Mouse (Mus musculus) layer of hippocampus, adult 2 months (tissue): ENCODE measurements at regions not wholly inside any gene's neighbourhood (a gene's known extent, or its start where the extent isn't known, plus 50 kb on each side); places are given as distances from the start of the nearest gene placed in this dataset.

ENCODE experiments used
- DNase-seq, 2 experiments: peaks; one replicate each; pipeline ENCODE4 v3.0.0; 2022; ENCODE audit warnings: low spot score in 2 of 2
- H3K27ac ChIP-seq: fragments of 200-600 bp; 2 replicates; pipeline ENCODE4 v1.8.1; 2022
- H3K4me3 ChIP-seq: fragments of 200-600 bp; 2 replicates; pipeline ENCODE4 v1.8.1; 2022; ENCODE audit warnings: mild to moderate bottlenecking
- CTCF ChIP-seq: fragments of 200-600 bp; conservative IDR thresholded peaks from 2 replicates; pipeline ENCODE4 v1.8.1; 2022; ENCODE audit warnings: antibody characterized with exemption, mild to moderate bottlenecking, moderate library complexity

DNA sequence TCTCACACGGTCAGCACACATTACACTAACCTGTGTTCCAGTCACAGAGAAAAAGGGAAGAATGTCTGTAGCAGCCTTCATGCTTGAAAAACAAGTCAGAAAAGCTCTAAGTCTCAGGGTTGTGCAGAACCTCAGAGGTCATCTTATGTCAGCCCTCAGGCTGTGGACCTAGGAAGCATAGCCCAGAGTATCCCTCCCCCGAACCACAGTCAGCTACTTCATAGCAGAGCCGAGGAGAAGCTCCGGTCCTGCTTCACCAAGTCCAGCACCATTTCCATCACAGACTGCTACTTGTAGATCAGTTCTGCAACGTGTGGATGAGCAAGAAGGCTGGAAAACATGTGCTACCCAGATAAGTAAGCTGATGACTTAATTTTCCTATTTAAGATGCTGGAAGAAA, 122.1 kb upstream of the Mylip start:
- Histone ChIP-seq H3K27ac (peak overlapping the region; percentile 54; the same call in 1 of the 2 replicates), H3K4me3 (no peak overlapping the region)
- peak in 1 of 2 experiments; percentile 63 for DNase-seq
- TF ChIP-seq CTCF = no peak

DNA sequence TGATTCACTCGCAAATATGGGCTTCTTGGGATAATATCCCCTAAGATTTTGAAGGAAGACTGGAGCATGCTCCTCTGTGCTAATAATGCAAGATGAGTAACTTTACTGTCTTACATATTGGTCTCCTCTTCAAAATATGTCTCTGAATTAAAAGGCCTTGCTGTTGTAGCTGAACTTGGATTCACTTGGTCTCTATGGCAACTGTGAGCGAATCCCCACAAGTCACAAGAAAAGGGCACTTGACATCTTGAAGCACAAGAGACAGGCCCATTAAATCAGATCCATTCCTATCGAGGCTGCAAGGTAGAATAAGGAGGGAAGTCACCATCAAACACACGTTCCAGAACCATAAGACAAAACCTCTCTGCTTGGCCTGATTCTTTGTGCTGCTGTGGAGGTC, 121.6 kb upstream of the Mylip start:
- H3K27ac ChIP-seq = peak overlapping the region; percentile 54; the same call in 1 of the 2 replicates
- no peak for TF ChIP-seq CTCF
- no peak overlapping the region for H3K4me3 ChIP-seq
- DNase-seq = no peak

DNA sequence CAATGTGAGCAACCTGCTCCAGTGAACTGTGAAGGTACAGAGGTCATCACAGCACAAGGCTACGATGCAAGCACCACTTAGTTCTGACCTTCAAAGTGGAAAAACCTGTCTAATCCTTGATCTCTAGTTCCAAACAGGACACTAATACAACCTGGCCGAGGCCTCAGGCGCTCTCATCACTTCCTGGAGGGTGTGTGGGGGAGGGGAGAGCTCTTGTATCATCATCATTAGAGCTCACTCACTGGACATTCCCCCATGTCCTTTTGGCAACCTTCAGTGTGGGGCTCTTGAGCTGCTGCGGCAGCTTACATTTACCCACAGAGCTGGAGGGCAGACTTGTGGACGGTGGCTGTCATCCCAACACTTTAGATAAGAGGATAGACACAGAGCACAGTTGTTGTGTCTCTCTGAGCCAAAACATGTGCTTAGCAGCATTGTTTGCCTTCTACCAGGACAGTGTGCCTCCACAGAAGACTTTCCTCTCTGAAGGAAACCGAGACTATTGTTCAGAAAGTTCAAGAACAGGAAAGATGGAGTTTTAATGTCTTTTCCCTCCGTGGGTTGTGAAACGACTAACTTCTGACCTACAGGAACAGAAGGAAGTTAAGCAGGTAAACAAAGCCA, 115.2 kb upstream of the Mylip start:
- Histone ChIP-seq H3K4me3 (no peak overlapping the region), H3K27ac (no peak overlapping the region)
- no peak for TF ChIP-seq CTCF
- no peak for DNase-seq

DNA sequence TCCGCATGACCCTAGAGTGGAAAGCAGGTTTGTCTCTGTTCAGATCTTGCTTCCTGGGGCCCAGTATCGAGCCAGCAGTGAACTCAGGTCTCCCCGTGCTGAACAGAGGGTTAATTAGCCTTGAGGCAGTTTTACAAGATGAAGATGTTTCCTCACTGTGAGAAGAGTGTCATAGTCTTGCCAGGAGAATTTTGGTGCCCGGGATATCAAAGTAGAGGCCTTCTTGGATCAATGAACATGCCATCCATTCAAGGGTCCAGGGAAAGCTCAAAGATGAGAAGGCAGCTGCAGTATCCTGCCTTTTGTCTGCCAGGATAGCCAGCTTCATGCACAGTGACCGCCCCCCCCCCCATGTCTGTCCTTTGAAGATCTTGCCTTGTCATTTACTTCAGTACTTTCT, 114.2 kb upstream of the Mylip start:
- no peak overlapping the region for H3K27ac ChIP-seq
- no peak for DNase-seq
- H3K4me3 ChIP-seq = no peak overlapping the region
- TF ChIP-seq CTCF = no peak

DNA sequence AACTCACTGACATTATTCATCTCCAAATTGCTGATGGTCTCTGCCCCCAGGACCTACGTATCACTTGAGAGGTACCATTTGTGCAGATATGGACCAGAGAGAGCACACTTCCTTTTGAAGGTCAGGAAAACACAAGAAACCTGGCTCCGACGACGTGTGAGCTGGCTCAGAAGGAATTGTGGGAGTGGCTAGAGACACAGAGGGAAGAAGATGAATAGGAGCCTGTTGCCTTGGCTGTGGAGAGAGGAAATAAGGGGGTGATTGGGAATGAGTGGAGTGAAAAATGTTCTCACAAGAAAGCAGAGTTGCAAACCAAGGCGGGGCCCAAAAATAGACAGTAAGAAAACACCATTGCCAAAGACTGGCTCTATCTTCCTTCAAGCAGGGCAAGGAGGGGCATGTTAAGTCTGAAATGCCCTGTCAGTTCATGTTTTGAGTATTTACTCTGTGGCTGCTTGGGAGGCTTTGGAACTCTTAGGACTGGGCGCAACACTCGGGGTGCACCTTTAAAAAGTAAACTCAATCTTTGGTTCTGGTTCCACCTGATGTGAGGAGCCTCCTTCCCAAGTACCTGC, 111.6 kb upstream of the Mylip start:
- TF ChIP-seq CTCF = no peak
- Histone ChIP-seq H3K27ac (no peak overlapping the region), H3K4me3 (no peak overlapping the region)
- DNase-seq = no peak

DNA sequence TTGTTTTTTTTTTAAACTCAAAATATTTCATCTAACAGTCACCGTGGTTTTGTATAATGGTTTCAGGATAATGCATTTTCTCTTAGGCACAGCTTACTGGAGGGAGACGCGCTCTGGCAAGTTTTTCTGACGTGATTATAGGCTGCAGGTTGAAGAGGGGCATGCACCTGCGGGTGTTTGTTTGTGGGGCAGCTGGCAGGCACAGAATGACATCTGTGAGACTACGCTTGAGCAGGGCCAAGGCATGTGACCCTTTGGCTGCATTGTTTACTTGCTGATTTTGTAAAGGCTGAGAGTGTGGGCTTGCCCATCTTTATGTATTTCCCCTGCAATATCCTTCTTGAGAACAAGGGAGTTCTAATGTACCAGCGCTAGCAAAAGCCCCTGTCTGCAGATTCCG, 108.4 kb upstream of the Mylip start:
- TF ChIP-seq CTCF = no peak

DNA sequence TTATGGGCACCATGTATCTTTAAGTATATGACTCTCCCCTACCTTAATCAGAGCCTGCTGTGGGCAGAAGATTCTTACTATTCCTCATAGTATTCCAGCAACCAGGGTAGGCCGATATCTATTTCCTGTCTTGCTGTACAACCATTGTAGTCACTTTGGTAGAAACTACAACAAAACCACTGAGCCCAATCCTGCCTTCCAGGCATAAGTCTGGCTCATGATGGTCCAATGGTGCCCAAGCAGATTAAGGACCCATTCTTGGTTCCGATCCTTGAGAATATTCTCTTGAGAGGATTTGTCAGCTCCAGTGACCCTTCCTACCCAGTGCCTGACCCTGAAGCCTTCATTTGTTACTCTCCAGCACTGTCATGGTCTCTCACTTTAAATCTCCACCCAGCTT, 102.9 kb upstream of the Mylip start:
- DNase-seq = no peak
- TF ChIP-seq CTCF = no peak
- Histone ChIP-seq H3K4me3 (no peak overlapping the region), H3K27ac (no peak overlapping the region)

More for the DNA sequence above, 108.4 kb upstream of the Mylip start:
- Histone ChIP-seq H3K27ac (no peak overlapping the region), H3K4me3 (no peak overlapping the region)
- no peak for DNase-seq

DNA sequence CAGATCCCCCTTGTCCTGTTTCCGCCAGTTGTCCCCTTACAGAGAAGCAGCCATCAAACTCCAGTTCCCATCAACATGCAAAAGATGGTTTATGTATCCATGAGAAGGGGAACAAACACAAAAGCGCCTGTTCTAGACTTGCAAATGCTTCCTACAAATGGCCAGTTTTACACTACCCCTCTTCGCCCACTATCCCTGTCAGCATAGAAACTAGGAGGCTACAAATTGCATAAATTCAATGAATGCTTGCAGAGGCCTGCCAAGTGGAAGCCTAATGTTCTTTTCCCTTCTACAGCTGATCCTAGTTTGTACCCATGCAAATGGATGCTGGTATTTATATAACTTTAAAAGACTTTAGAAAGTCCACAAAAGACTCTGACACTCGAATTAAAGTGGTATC, 102.3 kb upstream of the Mylip start:
- H3K27ac ChIP-seq = no peak overlapping the region
- TF ChIP-seq CTCF = no peak
- H3K4me3 ChIP-seq = no peak overlapping the region
- DNase-seq = no peak

DNA sequence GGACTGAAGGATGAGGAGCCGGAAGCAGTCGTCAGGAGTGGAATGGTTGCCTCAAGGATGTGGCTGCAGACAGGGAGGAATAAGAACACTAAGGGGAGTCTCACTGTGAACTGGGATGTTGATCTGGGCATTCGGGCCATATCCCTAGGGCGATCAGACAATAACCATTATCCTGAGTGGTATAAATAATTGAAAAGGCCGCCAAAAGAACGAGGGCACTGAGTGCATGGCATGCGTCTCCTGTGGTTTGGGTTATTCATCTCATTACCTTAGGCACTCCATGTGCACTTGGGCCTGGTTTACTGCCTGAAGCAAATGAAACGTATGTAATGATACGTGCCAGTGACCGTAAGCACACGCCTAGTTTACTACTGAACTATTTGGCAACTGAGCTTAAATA, 99.6 kb upstream of the Mylip start:
- no peak for DNase-seq
- TF ChIP-seq CTCF = no peak
- Histone ChIP-seq H3K27ac (no peak overlapping the region), H3K4me3 (no peak overlapping the region)

DNA sequence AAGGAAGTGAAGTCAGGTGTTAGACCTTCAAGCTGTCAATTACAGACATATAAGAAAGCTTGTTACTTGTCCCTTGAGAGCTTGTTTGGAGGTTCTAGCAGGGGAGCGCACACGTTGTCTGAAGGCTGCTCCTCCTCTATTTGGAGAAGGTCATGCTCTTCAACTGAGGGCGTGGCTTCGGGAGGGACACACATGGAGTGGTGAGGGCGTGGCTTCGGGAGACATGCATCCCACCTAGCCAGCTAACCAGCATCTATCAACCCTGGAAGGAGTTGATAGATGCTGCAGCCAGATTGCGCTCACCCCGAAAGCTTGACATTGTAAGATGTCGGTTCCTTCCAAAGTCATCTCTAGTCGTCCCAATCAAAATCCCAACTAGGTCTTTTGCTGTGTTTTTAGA, 94.9 kb upstream of the Mylip start:
- H3K27ac ChIP-seq = no peak overlapping the region
- TF ChIP-seq CTCF = no peak
- DNase-seq = no peak
- no peak overlapping the region for H3K4me3 ChIP-seq

DNA sequence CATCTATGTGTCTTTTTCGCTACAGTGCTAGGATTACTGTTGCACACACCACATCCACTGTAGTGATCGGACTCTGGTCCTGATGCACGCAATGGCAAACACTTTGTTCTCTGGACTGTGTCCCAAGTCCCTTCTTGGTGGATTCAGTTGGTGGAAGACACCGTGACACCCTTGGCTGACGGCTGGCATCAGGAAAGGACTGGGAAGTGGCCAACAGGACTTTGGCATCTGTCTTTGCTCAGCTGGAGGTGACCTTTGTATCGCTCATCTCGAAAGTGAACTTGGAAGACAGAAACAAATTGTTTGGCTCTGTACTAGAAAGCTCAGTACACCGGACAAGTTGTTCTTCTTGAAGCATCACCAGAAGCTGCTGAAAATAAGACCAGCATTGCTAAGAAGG, 88.9 kb upstream of the Mylip start:
- no peak for TF ChIP-seq CTCF
- no peak for DNase-seq
- H3K4me3 ChIP-seq = no peak overlapping the region
- no peak overlapping the region for H3K27ac ChIP-seq

DNA sequence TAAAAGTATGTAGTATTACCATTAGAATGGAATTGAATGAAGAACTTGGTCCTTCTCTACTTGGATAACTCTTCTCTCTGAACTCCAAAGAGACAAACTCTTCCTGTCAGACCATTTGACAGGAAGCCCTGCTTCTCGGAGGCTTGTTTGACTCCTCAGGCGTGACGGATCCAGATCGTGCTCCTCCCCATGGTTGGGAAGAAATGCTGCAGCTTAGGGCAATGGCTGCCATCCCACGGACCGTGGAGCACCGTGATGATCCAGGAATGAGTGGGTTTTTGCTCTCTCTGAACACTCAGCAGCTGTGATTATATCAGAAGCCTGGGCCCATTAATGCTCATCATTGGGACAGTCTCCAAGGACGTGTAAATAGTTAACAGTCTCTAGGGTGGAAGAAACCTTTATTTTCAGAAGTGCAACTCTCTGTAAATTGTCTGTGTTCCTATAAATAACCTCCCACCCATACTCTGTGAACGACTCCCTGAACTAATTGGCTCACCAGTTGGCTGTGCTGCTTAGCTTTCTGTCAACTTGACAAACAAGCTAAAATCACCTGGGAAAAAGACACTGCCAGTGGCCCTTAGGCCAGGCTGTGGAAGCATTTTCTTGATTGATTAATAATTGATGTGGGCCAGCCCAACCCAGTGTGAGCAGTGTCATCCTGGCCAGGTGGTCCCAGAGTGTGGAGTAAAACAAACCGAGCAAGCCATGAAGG, 88.2 kb upstream of the Mylip start:
- TF ChIP-seq CTCF = peak; percentile 18; the same call in 1 of the 2 replicates
- H3K4me3 ChIP-seq = no peak overlapping the region
- no peak overlapping the region for H3K27ac ChIP-seq
- no peak for DNase-seq

DNA sequence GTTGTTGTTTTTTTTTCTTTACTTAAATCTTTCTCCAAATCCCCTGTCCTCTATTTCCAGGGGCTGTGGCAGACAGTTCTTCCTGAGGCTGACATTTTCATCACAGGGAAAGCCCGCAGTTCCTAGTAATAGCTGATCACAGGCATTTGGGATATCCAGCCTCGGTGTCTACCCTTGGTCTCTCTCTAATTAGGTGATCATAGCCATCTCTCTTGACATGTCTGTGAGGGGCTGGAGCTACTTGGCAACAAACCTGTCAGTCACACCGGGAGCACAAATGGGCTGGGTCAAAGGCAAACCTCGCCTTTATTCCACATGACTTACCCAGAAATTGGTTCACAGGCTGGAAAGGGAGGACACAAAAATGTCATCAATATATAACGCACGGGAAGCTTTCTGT, 86.7 kb upstream of the Mylip start:
- no peak for TF ChIP-seq CTCF
- Histone ChIP-seq H3K27ac (no peak overlapping the region), H3K4me3 (no peak overlapping the region)
- DNase-seq = no peak

DNA sequence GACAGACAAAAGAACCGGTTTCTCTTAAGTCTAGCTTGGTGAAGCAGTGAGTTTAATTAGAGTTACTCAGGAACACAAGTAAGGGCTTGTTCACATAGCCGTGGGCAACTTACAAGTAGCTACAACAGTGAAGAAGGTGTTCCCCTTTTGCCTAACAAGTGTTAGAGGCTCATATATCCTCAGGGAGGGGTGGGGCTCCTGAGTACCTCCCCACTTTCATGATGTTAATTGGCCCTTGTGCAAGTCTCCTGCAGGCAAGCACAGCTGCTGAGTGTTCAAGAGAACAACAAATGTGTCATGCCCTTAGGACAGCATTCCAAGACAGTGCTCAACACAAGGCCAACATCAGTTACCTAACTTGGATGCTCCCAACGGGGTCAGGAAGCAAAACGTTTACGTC, 83.4 kb upstream of the Mylip start:
- DNase-seq = no peak
- H3K4me3 ChIP-seq = no peak overlapping the region
- TF ChIP-seq CTCF = no peak
- no peak overlapping the region for H3K27ac ChIP-seq
